Mouse (Mus musculus) hindbrain, embryonic 15.5 days (tissue): ENCODE data around the gene Riox1. TPM values are rescaled to one million over a fixed set of nuclear protein-coding genes. Genes with fewer than 3 reads are reported as not detected.
"Not testable (repeated sequence)": the region's sequence is repeated elsewhere in the genome, so short reads cannot be mapped to it uniquely, and the experiment has no call there.

ENCODE experiments used
- ATAC-seq: fragments of 200-750 bp; cut with Nextera tagmentation; 2 replicates; pipeline ENCODE4 v1.8.0; 2017; ENCODE audit warnings: low read depth, moderate number of reproducible peaks, moderate TSS enrichment; ENCODE audit not compliant: low FRiP score
- H3K27ac ChIP-seq: fragments of 300-500 bp; sonication (generic); replicated peaks from 2 replicates; pipeline ENCODE4 v1.5.1; 2015; ENCODE audit warnings: mild to moderate bottlenecking, inconsistent platforms
- H3K27me3 ChIP-seq: fragments of 300-500 bp; sonication (generic); 2 replicates; pipeline ENCODE4 v1.6.1; 2015; ENCODE audit warnings: control low read depth, inconsistent platforms
- H3K36me3 ChIP-seq: fragments of 300-500 bp; sonication (generic); 2 replicates; pipeline ENCODE4 v1.6.1; 2015; ENCODE audit warnings: control low read depth, inconsistent platforms
- H3K4me1 ChIP-seq: fragments of 300-500 bp; sonication (generic); replicated peaks from 2 replicates; pipeline ENCODE4 v1.6.1; 2015; ENCODE audit warnings: control low read depth, inconsistent platforms
- H3K4me2 ChIP-seq: fragments of 300-500 bp; sonication (generic); 2 replicates; pipeline ENCODE4 v1.6.1; 2015; ENCODE audit warnings: moderate library complexity, mild to moderate bottlenecking, inconsistent platforms
- H3K4me3 ChIP-seq: fragments of 300-500 bp; sonication (generic); 2 replicates; pipeline ENCODE4 v1.5.1; 2015; ENCODE audit warnings: mild to moderate bottlenecking, inconsistent platforms
- H3K9ac ChIP-seq: fragments of 300-500 bp; sonication (generic); 2 replicates; pipeline ENCODE4 v1.6.1; 2015; ENCODE audit warnings: inconsistent platforms
- H3K9me3 ChIP-seq: fragments of 300-500 bp; sonication (generic); 2 replicates; pipeline ENCODE4 v1.6.1; 2016; ENCODE audit warnings: control low read depth, inconsistent platforms
- WGBS: fragments of 180-500 bp; shearing (Covaris S2); methylation state at CpG from one replicate; pipeline ENCODE4 v1.1.7; 2015; 5-methylcytosine and 5-hydroxymethylcytosine counted together
- polyA plus RNA-seq: library from polyadenylated mRNA; unstranded; fragments of >200 nt; fragmentation: Nextera tagmentation; extraction: Ambion mirVana; gene quantifications from 2 replicates; pipeline ENCODE4 v1.2.1, GENCODE M21; 2015

Gene Riox1
- polyA plus RNA-seq, 1 experiment from 2014 or later: 11.9 TPM

- no peak overlapping the region for H3K4me2 ChIP-seq
- H3K4me1 ChIP-seq: no peaks in the 10 kb centered on the region
- ATAC-seq: no peak
- H3K36me3 ChIP-seq: no peaks in the 10 kb centered on the region
- no peak overlapping the region for H3K4me3 ChIP-seq
- no peaks in the 10 kb centered on the region for H3K9me3 ChIP-seq
- peak overlapping the region; percentile 38; the same call in 1 of the 2 replicates for H3K27ac ChIP-seq
- H3K27me3 ChIP-seq: no peaks in the 10 kb centered on the region
- no peak overlapping the region for H3K9ac ChIP-seq
- WGBS: 60% methylated on average over 11 of the region's 11 CpGs
Observed at GRCm38 (mm10) chr12:83998341-83999107, 48.1 kb downstream of the Riox1 start.

GRCm38 (mm10) chr12:83999237-83999636 lies 48.8 kb downstream of the Riox1 start:
- H3K4me2 ChIP-seq, H3K9ac ChIP-seq, H3K4me3 ChIP-seq, ATAC-seq, H3K4me1 ChIP-seq, H3K27me3 ChIP-seq, H3K27ac ChIP-seq, H3K36me3 ChIP-seq, H3K9me3 ChIP-seq: not testable (repeated sequence)
- 70% methylated on average over 8 of the region's 8 CpGs for WGBS

GRCm38 (mm10) chr12:84000418-84000817 lies 50.0 kb downstream of the Riox1 start:
- no peaks in the 10 kb centered on the region for H3K9me3 ChIP-seq
- no peaks in the 10 kb centered on the region for H3K4me1 ChIP-seq
- no peak overlapping the region for H3K4me3 ChIP-seq
- 82% methylated on average over 3 of the region's 3 CpGs for WGBS
- no peak overlapping the region for H3K9ac ChIP-seq
- H3K4me2 ChIP-seq: no peak overlapping the region
- no peak overlapping the region for H3K27ac ChIP-seq
- no peak for ATAC-seq
- no peaks in the 10 kb centered on the region for H3K27me3 ChIP-seq
- H3K36me3 ChIP-seq: no peaks in the 10 kb centered on the region

Other genes starting within 250 kb of the Riox1 start
- 0.32 and 0.52 TPM in 2 replicates for gene Papln, start 187.0 kb upstream of the Riox1 start, polyA plus RNA-seq
- gene Numb, start 28.7 kb upstream of the Riox1 start, polyA plus RNA-seq: 15.3 and 17.4 TPM in 2 replicates
- gene Heatr4, start 34.2 kb downstream of the Riox1 start, polyA plus RNA-seq: not detected in 2 replicates
- gene Acot2, start 37.3 kb downstream of the Riox1 start, polyA plus RNA-seq: 16.0 and 16.9 TPM in 2 replicates
- 91.0 and 98.0 TPM in 2 replicates for gene Acot1, start 58.9 kb downstream of the Riox1 start, polyA plus RNA-seq
- gene Acot4, start 87.8 kb downstream of the Riox1 start, polyA plus RNA-seq: 0.32 and 0.58 TPM in 2 replicates
- not detected in 2 replicates for gene Gm49366, start 88.3 kb downstream of the Riox1 start, polyA plus RNA-seq
- 1.3 and 1.4 TPM in 2 replicates for gene Acot3, start 101.5 kb downstream of the Riox1 start, polyA plus RNA-seq
- gene Acot5, start 118.7 kb downstream of the Riox1 start, polyA plus RNA-seq: 0.44 and 0.46 TPM in 2 replicates
- 0.84 and 1.7 TPM in 2 replicates for gene Acot6, start 150.0 kb downstream of the Riox1 start, polyA plus RNA-seq
- gene Dnal1, start 163.8 kb downstream of the Riox1 start, polyA plus RNA-seq: 7.2 and 7.8 TPM in 2 replicates
- gene Pnma1, start 197.9 kb downstream of the Riox1 start, polyA plus RNA-seq: 4.0 and 4.5 TPM in 2 replicates